Mouse (Mus musculus) olfactory bulb, adult 2 months (tissue): ENCODE measurements around the gene Zfp768.

Experiments
- CTCF ChIP-seq: fragments of 200-500 bp; IDR thresholded peaks from 2 replicates; pipeline ENCODE4 v1.5.1; 2012; ENCODE audit warnings: low read depth, mild to moderate bottlenecking, low read length, moderate library complexity; ENCODE audit not compliant: insufficient read depth
- POLR2A ChIP-seq: fragments of 200-500 bp; IDR thresholded peaks from 2 replicates; pipeline ENCODE4 v1.6.1; 2012; ENCODE audit warnings: mild to moderate bottlenecking, low read depth, low read length, moderate library complexity; ENCODE audit not compliant: insufficient read depth

DNA sequence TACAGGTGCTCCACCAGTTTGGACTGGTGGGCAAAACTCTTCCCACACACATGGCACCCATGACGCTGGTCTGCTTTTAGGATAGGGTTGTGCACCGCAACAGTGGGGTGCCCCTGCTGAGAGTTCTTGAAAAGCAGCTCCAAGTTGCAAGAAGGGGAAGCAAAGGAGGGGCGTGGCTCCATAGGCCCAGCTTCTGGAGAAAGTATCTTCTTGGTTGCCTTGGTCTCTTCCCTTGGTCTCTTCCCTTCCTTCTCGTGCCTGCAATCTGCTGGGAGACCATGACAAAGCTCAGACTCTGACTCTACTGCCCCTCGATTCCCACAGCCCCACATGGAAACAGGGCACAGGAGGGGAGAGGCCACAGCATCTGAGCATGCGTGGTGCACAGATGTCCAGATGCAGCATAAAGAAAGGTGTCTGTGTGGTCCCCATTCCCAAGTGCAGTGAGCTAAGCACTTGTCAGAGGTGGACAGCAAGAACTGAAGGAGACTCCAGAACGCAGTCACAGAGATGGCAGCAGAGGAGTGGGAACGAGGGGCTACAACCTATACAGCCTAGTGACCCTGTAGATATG, 46.9 kb upstream of the Zfp768 start:
- TF ChIP-seq CTCF (no peak), POLR2A (no peak)
